Mouse (Mus musculus) bone marrow macrophage, adult 2 months (primary cell): ENCODE results near the gene Pltp. TPM values are rescaled to one million over a fixed set of nuclear protein-coding genes. Genes with fewer than 3 reads are reported as not detected.
"Not testable (repeated sequence)": the region's sequence is repeated elsewhere in the genome, so short reads cannot be mapped to it uniquely, and the experiment has no call there.

Experiments
- H3K27ac ChIP-seq: 2 replicates; pipeline ENCODE4 v1.5.1; 2012; ENCODE audit warnings: low read depth, low read length; ENCODE audit not compliant: insufficient read depth
- H3K4me1 ChIP-seq: 2 replicates; pipeline ENCODE4 v1.6.1; 2012; ENCODE audit warnings: low read length; ENCODE audit not compliant: control insufficient read depth, insufficient read depth
- H3K4me3 ChIP-seq: 2 replicates; pipeline ENCODE4 v1.5.1; 2012; ENCODE audit warnings: mild to moderate bottlenecking, low read length, moderate library complexity; ENCODE audit not compliant: insufficient read depth
- CTCF ChIP-seq: IDR thresholded peaks from 2 replicates; pipeline ENCODE4 v1.5.1; 2012; ENCODE audit warnings: low read depth, mild to moderate bottlenecking, low read length, moderate library complexity
- POLR2A ChIP-seq: IDR thresholded peaks from 2 replicates; pipeline ENCODE4 v1.6.1; 2012; ENCODE audit warnings: mild to moderate bottlenecking, low read depth, low read length, borderline replicate concordance
- polyA plus RNA-seq: library from polyadenylated mRNA; stranded (reverse); fragments of >200 nt; gene quantifications from 2 replicates; pipeline ENCODE4 v1.2.4, GENCODE M21; 2012; ENCODE audit not compliant: missing spikeins, insufficient read depth, insufficient read length

Pltp gene
- polyA plus RNA-seq, 1 experiment: 1,371 TPM

DNA sequence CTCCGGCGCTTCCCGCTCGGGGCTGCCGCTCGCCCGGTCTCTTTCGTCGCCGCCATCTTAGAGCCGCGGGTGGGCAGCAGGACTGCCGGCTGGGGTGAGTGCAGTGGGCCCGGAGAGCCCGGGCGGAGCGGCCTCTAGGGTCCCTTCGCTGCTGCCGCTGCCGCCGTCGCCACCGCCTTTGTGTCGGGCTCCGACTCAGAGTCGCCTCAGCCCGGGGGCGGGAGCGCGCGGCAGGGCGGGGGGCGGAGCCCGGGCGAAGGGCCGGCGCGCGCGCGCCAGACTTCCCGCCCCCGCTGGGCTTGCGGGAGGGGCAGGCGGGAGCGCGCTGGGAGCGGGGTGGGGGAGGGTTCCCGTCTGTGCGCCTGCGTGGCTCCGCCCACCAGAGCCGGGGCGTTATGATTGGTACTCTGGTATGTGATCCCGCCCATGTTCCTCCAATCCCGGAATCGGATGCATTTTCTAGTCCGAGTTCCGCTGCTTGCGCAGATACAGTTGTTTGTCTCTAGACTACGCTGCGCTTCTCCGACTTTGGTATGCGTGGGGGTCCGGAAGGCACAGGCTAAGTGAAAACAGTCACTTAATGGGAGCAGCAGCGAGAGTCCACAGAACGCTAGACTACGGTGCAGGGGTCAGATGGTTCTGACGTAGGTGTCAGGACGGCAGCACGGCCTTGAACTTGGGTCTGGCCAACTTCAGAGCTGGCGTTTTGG lies 22.2 kb upstream of the Pltp start:
- peaks cover 35% of the 10 kb centered on the region for H3K4me1 ChIP-seq
- peak overlapping the region; percentile 83 for H3K4me3 ChIP-seq
- no peak for TF ChIP-seq CTCF
- no peak for TF ChIP-seq POLR2A
- H3K27ac ChIP-seq: peak overlapping the region; percentile 97

- peak within 1 kb of the TSS; percentile 97 for H3K27ac ChIP-seq
- no peak for TF ChIP-seq POLR2A
- TF ChIP-seq CTCF: no peak
- peak within 1 kb of the TSS; percentile 83 for H3K4me3 ChIP-seq
- peaks cover 41% of the 10 kb centered on the region for H3K4me1 ChIP-seq
Observed at GRCm38 (mm10) chr2:164879228-164879567, 21.7 kb upstream of the Pltp start, which contains the start of gene Pcif1. Gene Pcif1 (plus strand): TSS chr2:164879304.

- peak overlapping the region; percentile 97 for H3K27ac ChIP-seq
- peaks cover 46% of the 10 kb centered on the region for H3K4me1 ChIP-seq
- H3K4me3 ChIP-seq: peak overlapping the region; percentile 83
- TF ChIP-seq CTCF (no peak), POLR2A (no peak)
Observed at GRCm38 (mm10) chr2:164878509-164879227, 21.2 kb upstream of the Pltp start.

DNA sequence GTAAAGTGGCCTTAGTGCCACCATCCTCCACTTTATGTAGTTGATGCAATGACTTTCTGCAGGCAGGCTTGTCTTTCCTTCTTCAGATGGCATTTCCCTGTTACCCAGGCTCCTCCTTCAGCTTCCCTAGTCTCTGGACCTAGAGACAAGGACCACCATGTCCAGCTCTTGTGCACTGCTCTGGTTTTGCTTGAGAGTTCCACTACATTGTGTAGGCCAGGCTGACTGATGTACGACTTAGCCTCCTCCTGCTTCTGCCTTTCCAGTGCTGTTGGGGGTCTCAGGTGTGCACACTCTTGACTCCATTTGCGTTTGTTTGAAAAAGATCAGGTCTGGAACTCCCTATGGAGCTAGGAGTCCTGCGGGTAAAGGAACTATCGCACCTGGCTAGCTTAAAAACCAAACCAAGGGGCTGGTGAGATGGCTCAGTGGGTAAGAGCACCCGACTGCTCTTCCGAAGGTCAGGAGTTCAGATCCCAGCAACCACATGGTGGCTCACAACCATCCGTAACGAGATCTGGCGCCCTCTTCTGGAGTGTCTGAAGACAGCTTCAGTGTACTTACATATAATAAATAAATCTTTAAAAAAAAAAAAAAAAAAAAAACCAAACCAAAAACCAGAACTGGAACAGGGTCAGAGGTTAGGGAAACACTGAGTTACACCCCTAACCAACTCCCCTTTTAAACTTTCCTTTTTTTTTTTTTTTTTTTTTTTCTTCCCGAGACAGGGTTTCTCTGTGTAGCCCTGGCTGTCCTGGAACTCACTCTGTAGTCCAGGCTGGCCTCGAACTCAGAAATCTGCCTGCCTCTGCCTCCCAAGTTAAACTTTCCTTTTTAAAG lies 20.1 kb upstream of the Pltp start:
- Histone ChIP-seq H3K27ac (peak overlapping the region; percentile 97), H3K4me3 (peak overlapping the region; percentile 83; the same call in 1 of the 2 replicates), H3K4me1 (peaks cover 49% of the 10 kb centered on the region)

DNA sequence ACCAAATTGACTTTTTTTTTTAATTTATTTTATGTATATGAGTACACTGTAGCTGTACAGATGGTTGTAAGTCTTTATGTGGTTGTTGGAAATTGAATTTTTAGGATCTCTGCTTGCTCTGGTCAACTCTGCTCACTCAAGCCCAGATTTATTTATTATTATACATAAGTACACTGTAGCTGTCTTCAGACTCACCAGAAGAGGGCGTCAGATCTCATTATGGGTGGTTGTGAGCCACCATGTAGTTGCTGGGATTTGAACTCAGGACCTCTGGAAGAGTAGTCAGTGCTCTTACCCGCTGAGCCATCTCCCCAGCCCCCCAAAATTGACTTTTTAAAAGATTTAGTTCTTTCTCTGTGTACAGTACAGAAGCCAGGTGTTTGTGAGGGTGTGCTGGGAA lies 18.1 kb upstream of the Pltp start:
- not testable (repeated sequence) for H3K4me3 ChIP-seq
- Histone ChIP-seq H3K27ac (peak overlapping the region; percentile 42; the same call in 1 of the 2 replicates), H3K4me1 (peaks cover 50% of the 10 kb centered on the region)

DNA sequence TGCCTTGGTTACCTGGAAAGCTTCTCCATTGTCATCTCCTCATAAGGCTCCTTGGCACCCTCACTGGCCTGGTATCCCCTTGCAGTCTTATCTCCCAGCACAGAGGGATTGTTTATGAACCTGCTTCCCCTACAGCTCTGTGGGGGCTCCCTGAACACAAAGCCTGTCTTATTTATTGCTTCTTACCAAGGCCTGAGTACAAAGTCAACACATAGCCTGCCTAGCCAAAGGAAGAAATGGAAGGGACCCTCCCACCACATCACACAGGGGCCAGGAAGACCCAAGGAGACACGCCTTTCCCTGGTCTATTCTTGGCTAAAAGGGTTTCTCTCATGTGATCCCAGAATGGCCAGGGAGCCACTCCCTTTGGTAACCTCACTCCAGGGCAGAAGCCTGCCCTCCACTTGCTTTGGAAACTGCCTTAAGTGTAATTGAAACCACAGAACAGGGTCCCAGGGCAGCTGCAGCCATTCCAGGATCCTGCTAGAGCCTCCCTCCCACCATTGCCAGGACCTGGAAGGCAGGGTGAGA lies 16.8 kb upstream of the Pltp start:
- Histone ChIP-seq H3K27ac (peak overlapping the region; percentile 85), H3K4me3 (peak overlapping the region; percentile 31), H3K4me1 (peaks cover 61% of the 10 kb centered on the region)
- no peak for TF ChIP-seq CTCF
- TF ChIP-seq POLR2A: peak; percentile 5; the same call in 1 of the 2 replicates

GRCm38 (mm10) chr2:164873621-164874020 lies 16.1 kb upstream of the Pltp start:
- no peak for TF ChIP-seq CTCF
- no peak for TF ChIP-seq POLR2A
- Histone ChIP-seq H3K4me3 (peak overlapping the region; percentile 31), H3K4me1 (peaks cover 67% of the 10 kb centered on the region), H3K27ac (peak overlapping the region; percentile 85)

DNA sequence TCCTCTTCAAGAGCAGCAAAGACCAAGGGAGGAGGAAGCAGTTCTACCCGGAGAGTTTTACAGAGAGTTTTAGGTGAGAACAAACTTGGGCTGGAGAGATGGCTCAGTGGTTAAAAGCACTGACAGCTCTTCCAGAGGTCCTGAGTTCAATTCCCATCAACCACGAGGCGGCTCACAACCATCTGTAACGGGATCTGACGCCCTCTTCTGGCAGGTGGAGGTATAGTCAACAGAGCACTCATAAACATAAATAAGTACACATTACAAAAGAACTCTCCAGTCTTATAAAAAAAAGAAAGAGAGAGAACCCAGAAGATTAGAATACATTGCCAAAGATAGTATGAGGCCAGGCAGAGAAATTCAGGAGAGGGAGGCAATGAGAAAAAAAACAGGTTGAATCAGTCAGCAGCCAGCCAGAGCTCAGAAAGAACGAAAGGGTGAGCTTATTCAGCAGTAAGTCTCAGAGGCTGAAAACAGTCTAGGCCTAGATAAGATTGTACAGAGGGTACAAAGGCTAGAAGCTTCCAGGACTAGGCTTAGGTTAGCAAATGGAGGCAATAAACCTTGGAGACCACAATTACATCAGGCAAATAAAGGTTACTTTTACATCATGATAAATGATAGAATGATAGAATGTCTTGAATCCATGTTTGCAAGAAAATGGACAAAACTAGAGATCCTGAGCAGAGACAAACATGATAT lies 14.2 kb upstream of the Pltp start:
- no peak overlapping the region for H3K27ac ChIP-seq
- H3K4me3 ChIP-seq: no peak overlapping the region
- H3K4me1 ChIP-seq: peaks cover 66% of the 10 kb centered on the region
- no peak for TF ChIP-seq POLR2A
- peak; percentile 43 for TF ChIP-seq CTCF

DNA sequence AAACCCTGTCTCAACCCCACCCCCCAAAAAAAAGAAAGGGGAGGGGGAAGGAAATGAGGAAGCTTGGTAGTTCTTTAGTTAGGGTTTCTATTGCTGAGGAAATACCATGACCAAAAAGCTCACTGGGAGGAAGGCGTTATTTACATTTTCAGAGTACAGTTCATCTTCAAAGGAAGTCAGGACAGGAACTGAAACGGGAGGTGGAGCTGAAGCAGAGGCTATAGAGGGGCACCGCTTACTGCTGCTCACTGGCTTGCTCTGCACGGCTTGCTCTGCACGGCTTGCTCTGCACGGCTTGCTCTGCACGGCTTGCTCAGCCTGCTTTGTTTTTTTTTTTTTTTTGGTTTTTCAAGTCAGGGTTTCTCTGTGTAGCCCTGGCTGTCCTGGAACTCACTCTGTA lies 11.0 kb upstream of the Pltp start:
- Histone ChIP-seq H3K4me1 (peaks cover 64% of the 10 kb centered on the region), H3K27ac (peak overlapping the region; percentile 99)
- TF ChIP-seq CTCF: no peak

DNA sequence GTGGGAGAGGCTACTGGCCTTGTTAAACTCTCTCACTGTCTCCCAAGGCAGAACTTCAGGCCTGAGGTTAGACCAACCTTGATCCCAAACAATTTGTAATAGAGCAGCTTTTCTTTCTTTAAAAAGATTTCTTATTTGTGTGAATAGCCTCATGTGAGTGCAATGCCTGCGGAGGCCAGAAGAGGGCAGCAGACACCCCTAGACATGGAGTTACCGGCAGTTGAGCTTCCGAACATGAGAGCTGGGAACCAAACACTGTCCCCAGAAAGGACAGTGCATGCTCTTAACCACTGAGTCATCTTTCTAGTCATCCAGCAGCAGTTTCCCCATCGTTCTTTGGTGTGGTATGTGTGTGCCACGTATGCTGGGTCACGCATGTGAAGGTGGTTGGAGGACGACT lies 10.1 kb upstream of the Pltp start:
- Histone ChIP-seq H3K27ac (peak overlapping the region; percentile 99), H3K4me3 (no peak overlapping the region), H3K4me1 (peaks cover 70% of the 10 kb centered on the region)
- TF ChIP-seq CTCF (peak; percentile 95), POLR2A (no peak)

More for the DNA sequence above, 11.0 kb upstream of the Pltp start:
- H3K4me3 ChIP-seq: no peak overlapping the region
